Mouse (Mus musculus): Measurements from ENCODE around the gene Uckl1. TPM values are rescaled to one million over a fixed set of nuclear protein-coding genes. Genes with fewer than 3 reads are reported as not detected.

The Uckl1 gene
- polyA plus RNA-seq, 1 experiment from 2014 or later, result 49.4 TPM

DNA sequence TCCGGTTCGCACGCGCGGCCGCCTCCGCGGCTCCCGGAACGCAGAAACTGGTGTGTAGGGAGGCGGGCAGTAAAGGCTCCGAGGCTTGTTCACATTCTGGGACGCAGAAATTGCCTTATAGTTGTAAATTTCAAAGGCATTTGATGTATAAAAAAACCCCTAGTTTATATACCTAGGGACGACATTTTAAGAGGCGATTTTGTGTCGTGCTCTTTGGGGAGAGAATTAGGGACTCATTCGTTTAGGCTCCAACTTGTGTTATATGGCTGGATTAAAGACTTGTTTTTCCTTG is 63.8 kb downstream of the Uckl1 start:
- H3K4me3 ChIP-seq (ENCODE audit: low read length), result peak overlapping the region; percentile 94
- no peaks in the 10 kb centered on the region for H3K27me3 ChIP-seq (ENCODE audit: control insufficient read depth, insufficient read depth, low read length)
- peaks cover 27% of the 10 kb centered on the region for H3K36me3 ChIP-seq (ENCODE audit: control insufficient read depth, insufficient read depth, low read length)
- H3K4me1 ChIP-seq (ENCODE audit: control insufficient read depth, insufficient read depth, low read length), result peaks cover 15% of the 10 kb centered on the region; the same call in 1 of the 2 replicates
- peak overlapping the region; percentile 96 for H3K9ac ChIP-seq (ENCODE audit: low read depth, low read length)
- H3K27ac ChIP-seq (ENCODE audit: low read depth, low read length), result peak overlapping the region; percentile 96
- peak overlapping the region; percentile 64 for H3K4me2 ChIP-seq (replicated peaks; ENCODE audit: low read depth, low read length)
- WGBS, result under 1% methylated on average over 17 of the region's 17 CpGs
- no peaks in the 10 kb centered on the region for H3K9me3 ChIP-seq (ENCODE audit: control insufficient read depth, low read length)
- ATAC-seq (ENCODE audit: low FRiP score, low TSS enrichment), result no peak

DNA sequence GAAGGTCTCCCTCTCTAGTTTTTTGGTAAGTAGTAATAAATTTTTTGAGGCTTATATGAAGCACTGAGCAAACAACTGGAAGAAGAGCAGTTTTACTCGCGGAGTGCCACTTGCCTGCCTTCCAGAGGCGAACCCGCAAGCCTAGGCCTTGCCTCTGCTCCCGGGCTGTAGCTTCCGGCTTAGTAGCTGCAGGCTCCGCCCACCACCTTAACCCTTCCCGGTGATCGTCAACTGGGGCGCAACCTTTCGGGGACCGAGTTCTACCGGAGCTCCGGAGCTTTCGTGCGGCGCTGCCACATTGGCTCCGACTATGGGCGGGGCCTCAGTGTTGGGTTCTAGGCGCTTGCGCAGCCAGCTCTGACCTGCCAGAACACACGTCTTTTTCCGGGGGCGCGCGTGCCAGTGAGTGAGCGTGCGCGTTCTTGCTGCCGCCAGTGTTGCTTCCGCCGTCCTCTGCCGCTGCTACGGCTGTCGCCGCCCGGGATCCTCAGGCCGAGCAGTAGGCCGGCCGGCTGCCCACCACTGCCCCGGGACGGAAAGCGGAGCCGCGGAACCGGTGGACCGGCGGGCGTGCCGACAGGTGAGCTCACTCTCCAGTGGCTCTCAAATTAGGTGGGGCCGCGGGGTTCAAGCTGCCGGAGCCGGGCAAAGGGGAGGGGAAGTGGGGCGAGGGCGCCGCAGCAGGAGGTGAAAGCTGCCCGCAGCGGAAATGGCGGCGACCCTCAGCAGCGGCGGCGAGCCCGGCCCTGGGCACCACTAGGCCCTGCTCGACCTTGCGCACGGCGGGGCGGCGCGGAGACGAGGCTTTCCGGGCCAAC is 64.4 kb downstream of the Uckl1 start, which contains the start of gene Dnajc5:
TSS of gene Dnajc5 (plus strand) at position 368 of the 818 bp plus-strand sequence.
- H3K27me3 ChIP-seq (ENCODE audit: control insufficient read depth, insufficient read depth, low read length), result no peaks in the 10 kb centered on the region
- peak within 1 kb of the TSS; percentile 96 for H3K9ac ChIP-seq (ENCODE audit: low read depth, low read length)
- H3K36me3 ChIP-seq (ENCODE audit: control insufficient read depth, insufficient read depth, low read length), result peaks cover 31% of the 10 kb centered on the region
- peak within 1 kb of the TSS; percentile 96 for H3K27ac ChIP-seq (ENCODE audit: low read depth, low read length)
- under 1% methylated on average over 74 of the region's 74 CpGs for WGBS
- H3K4me1 ChIP-seq (ENCODE audit: control insufficient read depth, insufficient read depth, low read length), result peaks cover 15% of the 10 kb centered on the region; the same call in 1 of the 2 replicates
- peak within 1 kb of the TSS; percentile 64 for H3K4me2 ChIP-seq (replicated peaks; ENCODE audit: low read depth, low read length)
- H3K9me3 ChIP-seq (ENCODE audit: control insufficient read depth, low read length), result no peaks in the 10 kb centered on the region
- peak; percentile 98 for ATAC-seq (ENCODE audit: low FRiP score, low TSS enrichment)
- peak within 1 kb of the TSS; percentile 94 for H3K4me3 ChIP-seq (ENCODE audit: low read length)

DNA sequence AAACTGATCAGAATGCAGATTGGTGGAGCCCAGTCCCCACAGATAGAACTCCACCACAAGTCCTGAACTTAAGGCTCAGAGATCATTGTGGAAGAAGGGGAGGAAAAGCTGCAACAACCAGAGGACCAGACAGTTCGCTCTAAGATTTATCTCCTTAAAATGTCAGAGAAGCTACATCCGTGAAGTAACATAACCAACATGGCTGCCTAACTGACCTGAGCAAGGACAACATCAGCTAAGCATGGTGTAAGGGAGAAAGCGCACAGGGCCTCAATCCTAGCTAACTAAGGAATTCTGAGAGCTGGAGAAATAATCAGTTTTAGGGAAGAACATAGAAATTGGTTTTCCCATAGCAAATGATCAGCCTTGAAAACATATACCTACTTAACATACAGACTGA is 65.5 kb downstream of the Uckl1 start:
- H3K27ac ChIP-seq (ENCODE audit: low read depth, low read length), result peak overlapping the region; percentile 96
- H3K9me3 ChIP-seq (ENCODE audit: control insufficient read depth, low read length), result no peaks in the 10 kb centered on the region
- no peaks in the 10 kb centered on the region for H3K27me3 ChIP-seq (ENCODE audit: control insufficient read depth, insufficient read depth, low read length)
- WGBS, result 65% methylated on average over 3 of the region's 3 CpGs
- H3K4me2 ChIP-seq (replicated peaks; ENCODE audit: low read depth, low read length), result peak overlapping the region; percentile 61
- H3K36me3 ChIP-seq (ENCODE audit: control insufficient read depth, insufficient read depth, low read length), result peaks cover 42% of the 10 kb centered on the region
- peak overlapping the region; percentile 96; the same call in 1 of the 2 replicates for H3K9ac ChIP-seq (ENCODE audit: low read depth, low read length)
- H3K4me3 ChIP-seq (ENCODE audit: low read length), result peak overlapping the region; percentile 94
- H3K4me1 ChIP-seq (ENCODE audit: control insufficient read depth, insufficient read depth, low read length), result peaks cover 15% of the 10 kb centered on the region; the same call in 1 of the 2 replicates
- ATAC-seq (ENCODE audit: low FRiP score, low TSS enrichment), result no peak

Small RNAs within 50 kb of the gene (microRNA-seq; reads per million reads assigned to microRNA genes)
- gene Mir7006, result not detected

Other genes with a start within 250 kb of the Uckl1 start
- gene Zgpat, start 220.0 kb downstream of the Uckl1 start, polyA plus RNA-seq (2014; fragmentation: Nextera tagmentation; extraction: Ambion mirVana), result 25.7 and 39.0 TPM in 2 replicates
- gene Arfrp1, start 219.5 kb downstream of the Uckl1 start, polyA plus RNA-seq (2014; fragmentation: Nextera tagmentation; extraction: Ambion mirVana), result 51.5 and 53.9 TPM in 2 replicates
- 17.3 and 22.1 TPM in 2 replicates for gene Lime1, start 204.8 kb downstream of the Uckl1 start, polyA plus RNA-seq (2014; fragmentation: Nextera tagmentation; extraction: Ambion mirVana)
- gene Zbtb46, start 125.5 kb downstream of the Uckl1 start, polyA plus RNA-seq (2014; fragmentation: Nextera tagmentation; extraction: Ambion mirVana), result 13.7 and 26.6 TPM in 2 replicates
- gene Abhd16b, start 91.7 kb downstream of the Uckl1 start, polyA plus RNA-seq (2014; fragmentation: Nextera tagmentation; extraction: Ambion mirVana), result 0.14 and 0.19 TPM in 2 replicates
- gene Tpd52l2, start 87.8 kb downstream of the Uckl1 start, polyA plus RNA-seq (2014; fragmentation: Nextera tagmentation; extraction: Ambion mirVana), result 175 and 184 TPM in 2 replicates
- gene Dnajc5, start 64.4 kb downstream of the Uckl1 start, polyA plus RNA-seq (2014; fragmentation: Nextera tagmentation; extraction: Ambion mirVana), result 41.5 and 82.2 TPM in 2 replicates
- gene Prpf6, start 7.0 kb upstream of the Uckl1 start, polyA plus RNA-seq (2014; fragmentation: Nextera tagmentation; extraction: Ambion mirVana), result 64.5 and 64.8 TPM in 2 replicates
- 28.5 and 50.6 TPM in 2 replicates for gene Zfp512b, start 7.9 kb upstream of the Uckl1 start, polyA plus RNA-seq (2014; fragmentation: Nextera tagmentation; extraction: Ambion mirVana)
- 24.5 and 29.2 TPM in 2 replicates for gene Samd10, start 14.3 kb upstream of the Uckl1 start, polyA plus RNA-seq (2014; fragmentation: Nextera tagmentation; extraction: Ambion mirVana)
- 0.63 TPM in 1 of 2 replicates, not detected in the other for gene Gm29797, start 72.1 kb upstream of the Uckl1 start, polyA plus RNA-seq (2014; fragmentation: Nextera tagmentation; extraction: Ambion mirVana)
- gene Sox18, start 86.7 kb upstream of the Uckl1 start, polyA plus RNA-seq (2014; fragmentation: Nextera tagmentation; extraction: Ambion mirVana), result 36.8 and 40.5 TPM in 2 replicates
- 24.5 and 24.8 TPM in 2 replicates for gene Tcea2, start 95.4 kb upstream of the Uckl1 start, polyA plus RNA-seq (2014; fragmentation: Nextera tagmentation; extraction: Ambion mirVana)
- 70.8 and 71.9 TPM in 2 replicates for gene Rgs19, start 109.1 kb upstream of the Uckl1 start, polyA plus RNA-seq (2014; fragmentation: Nextera tagmentation; extraction: Ambion mirVana)
- gene Lkaaear1, start 113.5 kb upstream of the Uckl1 start, polyA plus RNA-seq (2014; fragmentation: Nextera tagmentation; extraction: Ambion mirVana), result not detected in 2 replicates
- gene Oprl1, start 130.1 kb upstream of the Uckl1 start, polyA plus RNA-seq (2014; fragmentation: Nextera tagmentation; extraction: Ambion mirVana), result 0.09 and 0.53 TPM in 2 replicates
- gene Myt1, start 178.4 kb upstream of the Uckl1 start, polyA plus RNA-seq (2014; fragmentation: Nextera tagmentation; extraction: Ambion mirVana), result not detected in 2 replicates

Measured in kidney, embryonic 14.5 days (tissue).